Mouse (Mus musculus) midbrain, embryonic 12.5 days (tissue): Measurements from ENCODE around the gene Col6a6. TPM values are rescaled to one million over a fixed set of nuclear protein-coding genes. Genes with fewer than 3 reads are reported as not detected.

ENCODE experiments used
- ATAC-seq: fragments of 200-750 bp; cut with Nextera tagmentation; 2 replicates; pipeline ENCODE4 v1.8.0; 2017; ENCODE audit warnings: low read depth, moderate TSS enrichment, moderate library complexity; ENCODE audit not compliant: low FRiP score
- H3K27ac ChIP-seq: fragments of 300-500 bp; sonication (generic); replicated peaks from 2 replicates; pipeline ENCODE4 v1.5.1; 2016; ENCODE audit warnings: mild to moderate bottlenecking
- H3K27me3 ChIP-seq: fragments of 300-500 bp; sonication (generic); 2 replicates; pipeline ENCODE4 v1.6.1; 2016; ENCODE audit warnings: mild to moderate bottlenecking
- H3K36me3 ChIP-seq: fragments of 300-500 bp; sonication (generic); 2 replicates; pipeline ENCODE4 v1.6.1; 2016
- H3K4me1 ChIP-seq: fragments of 300-500 bp; sonication (generic); 2 replicates; pipeline ENCODE4 v1.6.1; 2016
- H3K4me2 ChIP-seq: fragments of 300-500 bp; sonication (generic); replicated peaks from 2 replicates; pipeline ENCODE4 v1.6.1; 2016; ENCODE audit warnings: mild to moderate bottlenecking, moderate library complexity
- H3K4me3 ChIP-seq: fragments of 300-500 bp; sonication (generic); 2 replicates; pipeline ENCODE4 v1.5.1; 2016; ENCODE audit warnings: mild to moderate bottlenecking
- H3K9ac ChIP-seq: fragments of 300-500 bp; sonication (generic); replicated peaks from 2 replicates; pipeline ENCODE4 v1.6.1; 2016; ENCODE audit warnings: mild to moderate bottlenecking, moderate library complexity
- H3K9me3 ChIP-seq: fragments of 300-500 bp; sonication (generic); 2 replicates; pipeline ENCODE4 v1.6.1; 2016; ENCODE audit warnings: mild to moderate bottlenecking
- WGBS: fragments of 180-500 bp; shearing (Covaris S2); methylation state at CpG from one replicate; pipeline ENCODE4 v1.1.7; 2016; 5-methylcytosine and 5-hydroxymethylcytosine counted together
- polyA plus RNA-seq: library from polyadenylated mRNA; unstranded; fragments of >200 nt; fragmentation: Nextera tagmentation; extraction: Ambion mirVana; gene quantifications from 2 replicates; pipeline ENCODE4 v1.2.1, GENCODE M21; 2016

Col6a6 gene
- polyA plus RNA-seq, 1 experiment from 2014 or later = 0.23 TPM

- Histone ChIP-seq H3K4me1 (no peaks in the 10 kb centered on the region), H3K4me2 (no peak overlapping the region), H3K27me3 (no peaks in the 10 kb centered on the region), H3K9ac (no peak overlapping the region), H3K36me3 (no peaks in the 10 kb centered on the region), H3K4me3 (no peak overlapping the region), H3K27ac (no peak overlapping the region), H3K9me3 (no peaks in the 10 kb centered on the region)
- WGBS = 82% methylated on average over 5 of the region's 5 CpGs
- no peak for ATAC-seq
Measured at GRCm38 (mm10) chr9:105764681-105765080, 63.3 kb downstream of the Col6a6 start.

DNA sequence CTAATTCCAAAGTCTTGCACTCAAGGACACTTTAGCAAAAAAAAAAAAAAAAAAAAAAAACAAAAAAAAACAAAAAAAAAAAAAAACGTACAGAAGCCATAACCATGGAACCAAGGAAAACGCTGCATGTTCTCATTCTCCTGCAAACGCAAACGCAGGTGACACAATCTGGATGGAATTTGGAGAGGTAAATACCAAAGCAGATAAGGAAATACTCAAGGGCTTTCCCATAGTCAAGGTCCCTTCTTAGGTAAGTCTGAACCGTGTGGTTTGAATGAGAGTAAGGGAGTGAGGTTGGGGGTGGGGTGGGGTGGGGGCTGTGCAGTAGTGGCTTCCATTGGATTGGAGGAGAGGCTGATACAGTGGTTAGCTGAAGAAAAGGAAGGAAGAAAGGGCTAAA, 63.8 kb downstream of the Col6a6 start:
- no peaks in the 10 kb centered on the region for H3K27me3 ChIP-seq
- no peak overlapping the region for H3K4me2 ChIP-seq
- H3K9me3 ChIP-seq = no peaks in the 10 kb centered on the region
- no peak for ATAC-seq
- 75% methylated on average over 5 of the region's 5 CpGs for WGBS
- H3K9ac ChIP-seq = no peak overlapping the region
- no peaks in the 10 kb centered on the region for H3K4me1 ChIP-seq
- no peak overlapping the region for H3K4me3 ChIP-seq
- no peaks in the 10 kb centered on the region for H3K36me3 ChIP-seq
- H3K27ac ChIP-seq = no peak overlapping the region

DNA sequence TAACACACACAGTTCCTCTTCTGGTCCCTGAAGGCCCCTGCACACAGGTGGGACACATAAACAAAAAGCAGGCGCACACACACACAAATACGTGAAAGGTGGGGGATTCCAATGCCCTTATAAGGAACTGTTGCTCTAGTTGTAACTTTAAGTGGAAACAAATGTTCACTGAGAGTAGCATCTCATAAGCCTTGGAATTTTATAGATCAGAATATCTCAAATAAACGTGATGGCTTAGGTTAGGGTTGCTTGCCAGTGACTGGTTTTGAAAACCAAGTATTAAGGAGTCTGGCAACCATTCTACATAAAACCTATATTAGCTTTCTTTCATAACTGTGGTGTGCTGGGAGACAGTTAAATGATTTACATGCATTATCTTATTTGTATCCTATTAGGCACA, 64.3 kb downstream of the Col6a6 start:
- ATAC-seq = no peak
- no peaks in the 10 kb centered on the region for H3K9me3 ChIP-seq
- H3K4me2 ChIP-seq = no peak overlapping the region
- WGBS = 84% methylated on average over 3 of the region's 3 CpGs
- H3K9ac ChIP-seq = no peak overlapping the region
- no peaks in the 10 kb centered on the region for H3K36me3 ChIP-seq
- H3K4me1 ChIP-seq = no peaks in the 10 kb centered on the region
- H3K27ac ChIP-seq = no peak overlapping the region
- H3K4me3 ChIP-seq = no peak overlapping the region
- no peaks in the 10 kb centered on the region for H3K27me3 ChIP-seq

DNA sequence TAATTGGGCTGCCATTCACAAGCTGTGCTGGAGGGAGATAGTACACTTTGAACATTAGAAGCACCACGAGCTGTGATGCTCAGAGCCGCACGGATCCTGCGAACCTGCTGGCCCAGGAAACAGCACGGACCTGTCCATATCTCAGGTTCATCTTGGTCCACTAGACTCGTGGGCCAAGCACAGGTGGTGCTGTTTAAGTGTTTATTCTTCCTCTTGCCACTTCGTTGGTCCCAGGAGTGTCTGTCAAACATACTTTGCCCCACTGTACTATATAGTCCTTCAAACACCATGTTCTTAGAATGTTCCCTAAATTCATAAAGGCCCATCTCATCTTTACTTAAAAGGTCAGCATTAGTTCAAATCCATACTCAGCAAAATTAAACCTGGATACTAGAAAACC, 65.7 kb downstream of the Col6a6 start:
- H3K27ac ChIP-seq = no peak overlapping the region
- H3K9ac ChIP-seq = no peak overlapping the region

GRCm38 (mm10) chr9:105758861-105759260, 69.1 kb downstream of the Col6a6 start:
- ATAC-seq = no peak
- H3K27ac ChIP-seq = no peak overlapping the region
- no peaks in the 10 kb centered on the region for H3K4me1 ChIP-seq
- H3K4me2 ChIP-seq = no peak overlapping the region
- H3K9me3 ChIP-seq = no peaks in the 10 kb centered on the region
- no peak overlapping the region for H3K9ac ChIP-seq
- WGBS = 83% methylated on average over 5 of the region's 5 CpGs
- H3K4me3 ChIP-seq = no peak overlapping the region
- H3K27me3 ChIP-seq = no peaks in the 10 kb centered on the region
- H3K36me3 ChIP-seq = no peaks in the 10 kb centered on the region

More for the DNA sequence above, 65.7 kb downstream of the Col6a6 start:
- Histone ChIP-seq H3K4me3 (no peak overlapping the region), H3K36me3 (no peaks in the 10 kb centered on the region), H3K9me3 (no peaks in the 10 kb centered on the region), H3K4me2 (no peak overlapping the region), H3K27me3 (no peaks in the 10 kb centered on the region), H3K4me1 (no peaks in the 10 kb centered on the region)
- WGBS = 87% methylated on average over 7 of the region's 7 CpGs
- ATAC-seq = no peak

- no peak overlapping the region for H3K27ac ChIP-seq
- H3K4me1 ChIP-seq = no peaks in the 10 kb centered on the region
- 87% methylated on average over 14 of the region's 14 CpGs for WGBS
- no peaks in the 10 kb centered on the region for H3K27me3 ChIP-seq
- H3K9ac ChIP-seq = no peak overlapping the region
- H3K36me3 ChIP-seq = no peaks in the 10 kb centered on the region
- no peak for ATAC-seq
- H3K4me2 ChIP-seq = no peak overlapping the region
- H3K9me3 ChIP-seq = no peaks in the 10 kb centered on the region
- H3K4me3 ChIP-seq = no peak overlapping the region
Measured at GRCm38 (mm10) chr9:105758173-105758765, 69.7 kb downstream of the Col6a6 start.

DNA sequence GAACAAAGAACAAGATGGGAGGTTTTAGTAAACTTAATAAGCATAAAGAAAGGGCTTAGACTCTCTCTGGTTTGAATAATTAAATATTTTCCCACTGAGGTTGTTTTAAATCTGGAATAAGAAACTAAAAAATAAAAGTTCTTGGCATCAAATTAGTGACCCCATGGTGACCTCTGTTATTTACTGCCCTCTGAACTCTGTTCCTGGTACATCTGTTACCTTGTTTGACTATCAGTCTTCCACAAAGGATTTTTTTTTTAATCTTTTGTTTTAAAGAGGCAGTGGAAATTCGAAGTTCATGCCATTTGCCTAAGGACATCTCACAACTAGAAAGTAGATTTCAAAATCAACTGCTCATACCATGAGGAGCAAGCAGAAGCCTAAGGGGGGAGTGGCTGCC, 73.7 kb downstream of the Col6a6 start:
- H3K9me3 ChIP-seq = no peaks in the 10 kb centered on the region
- H3K27me3 ChIP-seq = no peaks in the 10 kb centered on the region
- no peaks in the 10 kb centered on the region for H3K4me1 ChIP-seq
- 59% methylated on average over 1 of the region's 1 CpGs for WGBS
- no peak overlapping the region for H3K4me2 ChIP-seq
- ATAC-seq = no peak
- no peaks in the 10 kb centered on the region for H3K36me3 ChIP-seq
- H3K9ac ChIP-seq = no peak overlapping the region
- no peak overlapping the region for H3K4me3 ChIP-seq
- no peak overlapping the region for H3K27ac ChIP-seq

GRCm38 (mm10) chr9:105745861-105746260, 82.1 kb downstream of the Col6a6 start:
- ATAC-seq = no peak
- no peak overlapping the region for H3K4me2 ChIP-seq
- H3K9me3 ChIP-seq = 0 out of 2 replicates have a peak, but pooled peaks cover 5% of the 10 kb centered on the region
- WGBS = 93% methylated on average over 3 of the region's 3 CpGs
- H3K27ac ChIP-seq = no peak overlapping the region
- no peaks in the 10 kb centered on the region for H3K27me3 ChIP-seq
- H3K4me3 ChIP-seq = no peak overlapping the region
- no peaks in the 10 kb centered on the region for H3K36me3 ChIP-seq
- H3K4me1 ChIP-seq = no peaks in the 10 kb centered on the region
- no peak overlapping the region for H3K9ac ChIP-seq

GRCm38 (mm10) chr9:105740413-105740812, 87.5 kb downstream of the Col6a6 start:
- 88% methylated on average over 2 of the region's 2 CpGs for WGBS
- H3K9me3 ChIP-seq = no peaks in the 10 kb centered on the region
- no peak overlapping the region for H3K27ac ChIP-seq
- H3K9ac ChIP-seq = no peak overlapping the region
- no peak overlapping the region for H3K4me3 ChIP-seq
- no peak for ATAC-seq
- H3K4me1 ChIP-seq = no peaks in the 10 kb centered on the region
- no peaks in the 10 kb centered on the region for H3K36me3 ChIP-seq
- no peak overlapping the region for H3K4me2 ChIP-seq
- H3K27me3 ChIP-seq = no peaks in the 10 kb centered on the region

DNA sequence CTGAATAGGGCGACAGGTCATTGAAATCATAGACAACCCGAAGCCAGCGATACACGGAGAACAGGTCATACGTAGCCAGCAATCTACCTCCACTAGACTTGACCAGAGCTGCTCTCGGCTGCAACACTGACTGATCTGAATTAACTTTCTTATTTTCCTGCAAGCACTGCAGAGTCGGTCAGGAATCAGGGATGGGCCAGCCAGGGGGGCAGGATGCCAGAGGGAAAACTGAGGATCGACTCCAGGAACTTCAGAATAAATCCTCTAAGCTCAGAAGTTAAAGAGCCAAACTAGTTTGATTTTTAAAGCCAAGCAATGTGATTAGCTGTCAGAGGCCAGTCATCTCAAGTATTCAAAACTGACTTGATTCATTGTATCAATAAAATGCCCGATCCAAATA, 88.5 kb downstream of the Col6a6 start:
- no peak overlapping the region for H3K4me3 ChIP-seq
- no peaks in the 10 kb centered on the region for H3K4me1 ChIP-seq
- H3K36me3 ChIP-seq = no peaks in the 10 kb centered on the region
- WGBS = 91% methylated on average over 9 of the region's 9 CpGs
- H3K4me2 ChIP-seq = no peak overlapping the region
- no peak overlapping the region for H3K27ac ChIP-seq
- no peaks in the 10 kb centered on the region for H3K9me3 ChIP-seq
- no peak overlapping the region for H3K9ac ChIP-seq
- no peaks in the 10 kb centered on the region for H3K27me3 ChIP-seq
- no peak for ATAC-seq

GRCm38 (mm10) chr9:105737448-105737847, 90.5 kb downstream of the Col6a6 start:
- Histone ChIP-seq H3K9me3 (no peaks in the 10 kb centered on the region), H3K4me2 (no peak overlapping the region), H3K4me3 (no peak overlapping the region), H3K36me3 (no peaks in the 10 kb centered on the region), H3K4me1 (no peaks in the 10 kb centered on the region), H3K27ac (no peak overlapping the region), H3K9ac (no peak overlapping the region), H3K27me3 (no peaks in the 10 kb centered on the region)
- no peak for ATAC-seq
- 58% methylated on average over 8 of the region's 8 CpGs for WGBS

DNA sequence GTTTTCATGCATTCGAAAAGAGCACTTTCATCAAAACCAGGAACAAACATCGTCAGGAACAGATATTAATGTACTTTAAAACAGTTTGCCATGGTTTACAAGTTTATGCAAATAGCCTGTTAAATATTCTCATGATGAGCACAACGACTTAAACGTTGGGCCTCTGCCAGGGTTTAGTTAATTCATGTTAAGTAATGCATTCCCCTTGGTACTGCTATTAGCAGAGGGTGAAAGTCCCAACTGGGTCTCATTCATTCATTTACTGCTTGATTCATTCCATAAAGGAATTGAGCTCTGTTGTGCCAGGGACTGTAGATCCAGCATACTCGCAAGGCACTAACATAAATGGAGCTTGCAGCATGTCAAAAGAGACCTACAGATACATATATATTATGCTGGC, 92.8 kb downstream of the Col6a6 start:
- Histone ChIP-seq H3K27me3 (no peaks in the 10 kb centered on the region), H3K9me3 (no peaks in the 10 kb centered on the region), H3K9ac (no peak overlapping the region), H3K36me3 (no peaks in the 10 kb centered on the region), H3K4me3 (no peak overlapping the region), H3K27ac (no peak overlapping the region), H3K4me2 (no peak overlapping the region), H3K4me1 (no peaks in the 10 kb centered on the region)
- WGBS = 83% methylated on average over 5 of the region's 5 CpGs
- ATAC-seq = no peak

DNA sequence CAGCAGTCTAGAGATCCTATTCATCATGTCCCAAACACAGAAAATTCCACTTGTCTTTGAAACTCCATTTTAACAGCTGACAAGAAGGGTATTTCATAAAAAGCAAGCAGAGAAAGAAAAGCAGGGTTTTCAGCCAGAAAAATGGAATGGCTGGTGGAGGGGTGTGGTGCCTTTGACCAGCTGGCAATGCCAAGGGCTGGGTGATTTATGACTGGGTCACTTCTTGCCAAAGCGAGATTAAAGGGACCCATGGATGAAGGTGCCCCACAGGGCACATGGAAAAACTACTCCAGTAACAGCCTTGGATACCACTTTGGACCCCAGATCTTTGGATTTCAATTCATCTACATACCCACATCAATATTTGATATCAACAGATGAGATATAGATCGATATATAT, 93.3 kb downstream of the Col6a6 start:
- Histone ChIP-seq H3K27ac (no peak overlapping the region), H3K4me3 (no peak overlapping the region), H3K4me2 (no peak overlapping the region), H3K9ac (no peak overlapping the region), H3K4me1 (no peaks in the 10 kb centered on the region), H3K27me3 (no peaks in the 10 kb centered on the region), H3K36me3 (no peaks in the 10 kb centered on the region), H3K9me3 (no peaks in the 10 kb centered on the region)
- ATAC-seq = no peak
- 85% methylated on average over 2 of the region's 2 CpGs for WGBS
